Mouse (Mus musculus): ENCODE results near the gene Trim52.

DNA sequence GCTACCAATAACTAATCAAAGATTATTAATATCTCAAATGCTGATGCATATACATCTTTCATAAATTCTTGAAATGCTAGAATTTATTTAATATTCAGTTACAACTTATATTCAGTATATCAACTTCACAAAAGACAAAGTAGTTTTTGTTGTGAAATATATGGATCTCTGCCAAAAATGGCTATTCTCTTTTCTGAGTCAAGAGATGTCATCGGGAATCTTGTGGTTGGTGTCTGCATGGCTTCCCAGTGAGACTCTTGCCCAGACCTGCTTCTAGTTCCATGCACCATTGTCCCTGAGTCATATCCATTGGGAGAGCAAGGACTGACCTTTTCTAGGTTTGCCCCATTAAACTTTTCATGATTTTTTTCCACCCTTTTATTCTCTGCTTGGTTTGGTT is 50.5 kb downstream of the Trim52 start:
- no peak for TF ChIP-seq POLR2A (IDR thresholded peaks at IDR 0.05; ENCODE audit: insufficient read depth, low read depth, low read length)
- TF ChIP-seq EP300 (IDR thresholded peaks at IDR 0.05; ENCODE audit: insufficient read depth, low read depth, low read length) = no peak
- TF ChIP-seq CTCF (IDR thresholded peaks at IDR 0.05) = no peak

Measured in heart, adult 2 months (tissue).